Mouse (Mus musculus): ENCODE data around the gene Pikfyve. TPM values are rescaled to one million over a fixed set of nuclear protein-coding genes. Genes with fewer than 3 reads are reported as not detected.
A peak's percentile ranks its signal among the peaks of the same experiment; 100 is the strongest.

Gene Pikfyve
- total RNA-seq, 2 experiments from 2014 or later = 24.4 to 28.0 TPM

DNA sequence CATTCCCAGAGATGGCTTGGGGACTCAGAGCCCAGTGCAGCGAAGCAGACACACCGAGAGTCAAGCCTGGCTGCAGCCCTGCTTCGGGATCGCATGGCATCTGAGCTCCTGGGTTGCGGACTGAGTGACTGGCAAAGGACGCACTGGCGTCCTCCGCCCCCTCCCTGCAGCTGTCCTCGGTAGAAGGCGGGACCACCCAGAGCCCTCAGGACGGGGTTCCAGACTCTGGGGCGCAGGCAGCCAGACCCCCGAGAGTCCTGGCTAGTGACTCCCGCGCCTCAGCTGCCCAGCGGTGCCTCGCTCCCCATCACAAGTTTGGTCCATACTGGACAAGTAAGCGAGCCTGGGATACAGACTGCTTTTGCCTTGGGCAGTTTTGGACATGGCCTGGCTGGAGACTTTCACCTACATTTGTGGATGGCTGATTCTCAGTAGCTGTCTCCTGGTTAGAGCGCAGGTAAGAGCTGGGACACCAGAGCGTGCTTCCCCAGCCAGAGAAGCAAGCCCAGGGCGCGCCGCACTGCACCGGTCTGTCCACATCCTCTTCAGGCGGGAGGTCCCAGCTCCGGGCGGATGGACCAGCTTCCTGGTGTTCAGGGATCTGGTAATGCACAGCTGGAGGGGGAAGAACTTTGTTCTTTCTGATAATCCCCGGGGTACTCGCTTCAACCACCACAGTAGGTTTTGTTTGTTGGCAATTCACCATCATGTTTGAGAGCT, 124.9 kb downstream of the Pikfyve start:
- no peak for ATAC-seq (replicated peaks; ENCODE audit: poor library complexity)

DNA sequence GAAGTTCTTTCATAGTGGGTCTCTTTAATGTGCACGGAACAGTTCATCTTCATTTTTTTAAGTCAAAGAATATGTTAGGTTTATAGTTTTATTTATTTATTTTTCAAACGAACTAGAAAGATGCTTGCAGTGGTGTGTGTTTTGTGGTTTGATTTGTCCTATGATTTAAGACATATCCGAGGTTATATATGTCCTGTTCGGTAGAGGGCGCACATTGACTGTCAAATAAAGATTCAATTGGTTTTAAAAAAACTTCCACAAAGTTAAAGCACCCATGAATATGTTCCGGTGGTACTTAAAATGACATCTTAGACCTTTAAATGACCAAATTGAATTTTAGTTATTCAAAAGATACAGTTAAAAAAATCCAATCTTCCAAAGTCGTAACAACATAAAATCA, 125.6 kb downstream of the Pikfyve start:
- ATAC-seq (replicated peaks; ENCODE audit: poor library complexity) = peak; percentile 69

DNA sequence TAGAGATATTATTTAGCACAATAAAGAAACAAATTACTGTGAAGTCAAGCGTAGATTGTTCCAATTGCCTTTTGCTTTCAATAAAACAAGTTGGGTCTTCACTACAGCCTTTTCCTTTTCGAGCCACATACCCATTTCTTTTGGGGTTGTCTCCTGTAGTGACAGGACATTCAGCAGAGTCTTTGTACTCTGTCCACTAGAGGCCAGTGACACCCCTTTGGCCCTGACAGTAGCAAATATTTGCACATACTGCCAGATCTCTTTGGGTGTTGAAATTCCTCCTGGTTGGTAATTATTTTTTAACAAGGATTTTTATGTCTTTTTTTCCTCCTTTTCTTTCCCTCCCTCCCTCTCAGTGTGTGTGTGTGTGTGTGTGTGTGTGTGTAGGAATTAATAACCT, 126.4 kb downstream of the Pikfyve start:
- ATAC-seq (replicated peaks; ENCODE audit: poor library complexity) = no peak

DNA sequence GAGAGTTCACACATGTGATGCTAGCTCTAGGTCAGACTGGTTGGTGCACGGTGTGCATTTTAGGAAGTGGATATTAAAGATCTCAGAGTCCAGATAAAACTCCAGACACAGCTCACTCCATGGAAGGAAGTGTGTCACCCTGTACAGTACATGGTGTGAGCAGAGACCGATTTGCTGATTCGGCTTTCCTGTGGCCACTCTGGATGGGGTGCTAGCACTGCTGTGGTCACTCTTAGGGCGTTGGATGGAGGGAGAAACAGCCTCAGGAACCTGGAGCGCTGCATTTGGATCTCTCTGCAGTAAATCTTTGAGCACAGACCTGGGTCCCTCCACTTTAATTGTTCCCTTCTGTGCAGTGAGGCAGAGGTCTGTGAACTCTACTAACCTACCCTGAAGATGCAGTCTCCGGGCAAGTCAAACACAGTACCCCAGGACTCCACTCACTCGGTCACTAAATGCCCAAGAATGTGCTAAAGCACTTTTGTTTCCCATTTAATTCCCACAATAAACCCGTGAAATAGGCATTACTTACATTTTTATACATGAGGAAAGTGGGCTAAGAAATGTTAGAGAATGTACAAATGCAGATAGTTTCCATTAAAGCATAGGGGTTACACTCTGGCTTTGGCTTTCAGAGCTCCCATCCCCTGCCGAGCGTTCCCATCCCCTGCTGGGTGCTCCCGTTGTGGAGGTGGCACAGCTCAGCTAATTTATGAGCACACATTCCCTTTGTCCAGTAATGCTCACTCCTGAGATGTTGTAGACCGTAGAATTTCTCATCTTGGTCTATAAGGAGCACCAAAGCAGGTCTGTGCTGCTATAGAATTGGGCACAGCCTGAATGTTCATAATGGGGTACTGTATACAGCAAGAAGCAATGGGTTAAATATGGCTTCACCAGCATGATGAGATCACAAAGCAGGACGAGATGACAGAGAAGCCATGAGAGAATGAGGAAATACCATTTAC, 127.9 kb downstream of the Pikfyve start:
- ATAC-seq (replicated peaks; ENCODE audit: poor library complexity) = no peak

DNA sequence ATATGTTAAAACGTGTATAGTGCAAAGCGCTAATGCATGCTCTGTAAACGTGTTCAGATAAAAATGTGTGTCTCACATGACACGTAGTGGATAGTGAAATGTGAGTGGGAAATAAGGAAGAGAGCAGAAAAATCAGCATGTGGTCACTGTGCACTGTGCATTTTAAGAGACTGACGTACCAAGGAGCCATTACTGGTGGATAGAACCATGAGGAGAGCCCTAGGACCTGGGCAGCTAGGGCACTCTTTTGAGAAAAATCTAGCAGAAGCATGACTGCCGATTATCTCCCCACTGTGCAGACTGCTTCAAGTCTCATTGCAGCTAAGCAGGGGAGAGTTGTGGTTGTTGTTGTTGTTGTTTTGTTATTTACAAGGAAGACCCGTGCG, 128.5 kb downstream of the Pikfyve start:
- no peak for ATAC-seq (replicated peaks; ENCODE audit: poor library complexity)

Other genes with a start within 250 kb of the Pikfyve start
- gene Plekhm3, start 229.9 kb upstream of the Pikfyve start, total RNA-seq (2015) = 8.2 and 9.2 TPM in 2 replicates
- gene Plekhm3, start 229.9 kb upstream of the Pikfyve start, total RNA-seq (2017) = 3.3 and 3.5 TPM in 2 replicates
- gene Akr1cl, start 153.9 kb upstream of the Pikfyve start, total RNA-seq (2015) = not detected in 2 replicates
- not detected in 2 replicates for gene Akr1cl, start 153.9 kb upstream of the Pikfyve start, total RNA-seq (2017)
- gene Cryge, start 135.5 kb upstream of the Pikfyve start, total RNA-seq (2015) = not detected in 2 replicates
- gene Cryge, start 135.5 kb upstream of the Pikfyve start, total RNA-seq (2017) = not detected in 2 replicates
- gene Crygd, start 123.2 kb upstream of the Pikfyve start, total RNA-seq (2015) = not detected in 2 replicates
- not detected in 2 replicates for gene Crygd, start 123.2 kb upstream of the Pikfyve start, total RNA-seq (2017)
- gene Crygc, start 113.0 kb upstream of the Pikfyve start, total RNA-seq (2015) = not detected in 2 replicates
- not detected in 2 replicates for gene Crygc, start 113.0 kb upstream of the Pikfyve start, total RNA-seq (2017)
- not detected in 2 replicates for gene Crygb, start 104.4 kb upstream of the Pikfyve start, total RNA-seq (2015)
- not detected in 2 replicates for gene Crygb, start 104.4 kb upstream of the Pikfyve start, total RNA-seq (2017)
- not detected in 2 replicates for gene Cryga, start 83.3 kb upstream of the Pikfyve start, total RNA-seq (2015)
- not detected in 2 replicates for gene Cryga, start 83.3 kb upstream of the Pikfyve start, total RNA-seq (2017)
- gene Gm28845, start 67.1 kb upstream of the Pikfyve start, total RNA-seq (2015) = not detected in 2 replicates
- not detected in 2 replicates for gene Gm28845, start 67.1 kb upstream of the Pikfyve start, total RNA-seq (2017)
- 1.3 and 1.9 TPM in 2 replicates for gene D630023F18Rik, start 63.5 kb upstream of the Pikfyve start, total RNA-seq (2015)
- gene D630023F18Rik, start 63.5 kb upstream of the Pikfyve start, total RNA-seq (2017) = 0.12 and 0.51 TPM in 2 replicates
- 89.6 and 104 TPM in 2 replicates for gene Idh1, start 183 bp upstream of the Pikfyve start, total RNA-seq (2015)
- 172 and 200 TPM in 2 replicates for gene Idh1, start 183 bp upstream of the Pikfyve start, total RNA-seq (2017)
- gene Pth2r, start 95.4 kb downstream of the Pikfyve start, total RNA-seq (2015) = not detected in 2 replicates
- gene Pth2r, start 95.4 kb downstream of the Pikfyve start, total RNA-seq (2017) = not detected in 2 replicates

Measured in megakaryocyte progenitor cell, adult 5-6 weeks (primary cell).